ENCODE assay signal across 9 mouse cellular contexts in the genomic region with DNA sequence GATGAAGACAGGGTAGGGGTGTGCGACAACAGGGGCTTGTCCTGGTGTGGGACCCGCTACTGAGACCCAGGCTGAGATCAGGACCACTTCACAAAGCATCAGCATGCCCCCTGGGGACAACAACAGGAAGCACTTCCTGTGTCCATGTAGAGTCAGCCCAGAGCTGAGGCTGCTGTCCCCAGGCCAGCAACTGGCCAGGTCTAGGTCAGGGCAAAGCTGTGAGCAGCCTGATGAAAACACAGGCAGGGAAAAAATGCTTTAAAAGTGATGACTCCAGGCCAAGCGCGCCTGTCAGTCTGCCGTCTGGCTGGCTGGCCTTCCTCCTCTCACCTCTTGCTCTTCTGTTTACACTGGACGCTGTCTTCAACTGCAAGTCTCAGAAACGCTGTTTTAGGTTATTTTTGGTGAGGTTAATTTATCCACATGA. TPM values are rescaled to one million over a fixed set of nuclear protein-coding genes. Genes with fewer than 3 reads are reported as not detected.
DNase-seq lines count a peak whose midpoint lies in the region; ATAC-seq lines count a peak whose summit lies in the region.
"Had no signal": no experiment of that assay in that cellular context is flagged by ENCODE, and none has a peak within 500 bp of the region (broad histone marks: within the 10 kb centered on the region; RNA-seq: fewer than 3 reads in every experiment).

No protein-coding gene starts in this region.

- H3K4me1 ChIP-seq in hindbrain, embryonic 15.5 days (replicated peaks) = peaks cover 33% of the 10 kb centered on the region
- H3K4me1 ChIP-seq in hindbrain, embryonic 11.5 days (replicated peaks; ENCODE audit: control insufficient read depth, insufficient read depth, low read length) = no peaks in the 10 kb centered on the region
- peaks cover 29% of the 10 kb centered on the region for H3K4me1 ChIP-seq in kidney, embryonic 14.5 days (ENCODE audit: control insufficient read depth, insufficient read depth, low read length)

- no peaks in the 10 kb centered on the region for H3K27me3 ChIP-seq in hindbrain, embryonic 15.5 days
- H3K27me3 ChIP-seq in hindbrain, embryonic 11.5 days (ENCODE audit: control insufficient read depth, insufficient read depth, low read length) = no peaks in the 10 kb centered on the region
- H3K27me3 ChIP-seq in kidney, embryonic 14.5 days (ENCODE audit: control insufficient read depth, insufficient read depth, low read length) = no peaks in the 10 kb centered on the region
- H3K27me3 ChIP-seq: midbrain, embryonic 12.5 days had no signal

- 0 out of 2 replicates have a peak, but pooled peaks have one; percentile 21 for ATAC-seq in hindbrain, embryonic 15.5 days (ENCODE audit: low FRiP score, low read depth)
- ATAC-seq in hindbrain, embryonic 11.5 days (ENCODE audit: low FRiP score) = no peak
- peak; percentile 74 for ATAC-seq in kidney, embryonic 14.5 days (ENCODE audit: low FRiP score, low TSS enrichment)
- ATAC-seq in frontal cortex, adult (ENCODE audit: low TSS enrichment) = no peak

- DNase-seq in hindbrain, embryonic 11.5 days (ENCODE audit: low spot score) = no peak
- peak; percentile 99 for DNase-seq in heart, adult 11 months
- DNase-seq in lung, postnatal 36 days = peak; percentile 70
- no peak for DNase-seq in urinary bladder, postnatal 4 days (ENCODE audit: low spot score in 2 of 2)
- DNase-seq in spleen, adult 18-20 months = no peak

- 68% methylated on average over 7 of the region's 7 CpGs for WGBS in hindbrain, embryonic 15.5 days
- 77% methylated on average over 7 of the region's 7 CpGs for WGBS in hindbrain, embryonic 11.5 days
- 38% methylated on average over 7 of the region's 7 CpGs for WGBS in kidney, embryonic 14.5 days

- no peak overlapping the region for H3K9ac ChIP-seq in hindbrain, embryonic 15.5 days
- H3K9ac ChIP-seq in hindbrain, embryonic 11.5 days (ENCODE audit: low read depth, low read length) = no peak overlapping the region
- H3K9ac ChIP-seq in kidney, embryonic 14.5 days (ENCODE audit: low read depth, low read length) = 0 out of 2 replicates have a peak overlapping the region, but pooled peaks have one; percentile 23
- H3K9ac ChIP-seq: midbrain, embryonic 12.5 days had no signal

- no peak overlapping the region; the same call in 1 of the 2 replicates for H3K27ac ChIP-seq in hindbrain, embryonic 15.5 days (replicated peaks)
- no peak overlapping the region for H3K27ac ChIP-seq in hindbrain, embryonic 11.5 days (ENCODE audit: low read depth, low read length)
- H3K27ac ChIP-seq in kidney, embryonic 14.5 days (ENCODE audit: low read depth, low read length) = peak overlapping the region; percentile 38; the same call in 1 of the 2 replicates
- H3K27ac ChIP-seq: midbrain, embryonic 12.5 days had no signal

- H3K4me2 ChIP-seq in hindbrain, embryonic 15.5 days = no peak overlapping the region
- no peak overlapping the region for H3K4me2 ChIP-seq in hindbrain, embryonic 11.5 days (replicated peaks; ENCODE audit: low read depth, low read length)
- H3K4me2 ChIP-seq in kidney, embryonic 14.5 days (replicated peaks; ENCODE audit: low read depth, low read length) = no peak overlapping the region
- H3K4me2 ChIP-seq: midbrain, embryonic 12.5 days had no signal

- H3K4me3 ChIP-seq in hindbrain, embryonic 15.5 days = no peak overlapping the region
- H3K4me3 ChIP-seq in hindbrain, embryonic 11.5 days (ENCODE audit: low read depth, low read length) = no peak overlapping the region
- H3K4me3 ChIP-seq in kidney, embryonic 14.5 days (ENCODE audit: low read length) = no peak overlapping the region
- H3K4me3 ChIP-seq: midbrain, embryonic 12.5 days had no signal

- peaks cover 12% of the 10 kb centered on the region for H3K36me3 ChIP-seq in hindbrain, embryonic 15.5 days
- 0 out of 2 replicates have a peak, but pooled peaks cover 2% of the 10 kb centered on the region for H3K36me3 ChIP-seq in hindbrain, embryonic 11.5 days (ENCODE audit: control insufficient read depth, insufficient read depth, low read length)
- H3K36me3 ChIP-seq in kidney, embryonic 14.5 days (ENCODE audit: control insufficient read depth, insufficient read depth, low read length) = peaks cover 18% of the 10 kb centered on the region

- no peaks in the 10 kb centered on the region for H3K9me3 ChIP-seq in hindbrain, embryonic 15.5 days
- H3K9me3 ChIP-seq in hindbrain, embryonic 11.5 days (ENCODE audit: control insufficient read depth, low read length) = no peaks in the 10 kb centered on the region
- H3K9me3 ChIP-seq in kidney, embryonic 14.5 days (ENCODE audit: control insufficient read depth, low read length) = peaks cover 3% of the 10 kb centered on the region; the same call in 1 of the 2 replicates
- H3K9me3 ChIP-seq: midbrain, embryonic 12.5 days had no signal

RNA-seq across cellular contexts. Expression of gene Zcchc14, which starts 21.0 kb away (rescaled TPM):
- 21.6 and 23.9 TPM in 2 replicates for polyA plus RNA-seq in hindbrain, embryonic 15.5 days (2015; fragmentation: Nextera tagmentation; extraction: Ambion mirVana)
- 25.8 and 30.4 TPM in 2 replicates for polyA plus RNA-seq in hindbrain, embryonic 11.5 days (2014; fragmentation: Nextera tagmentation; extraction: Ambion mirVana)
- polyA plus RNA-seq in kidney, embryonic 14.5 days (2014; fragmentation: Nextera tagmentation; extraction: Ambion mirVana) = 19.3 and 26.9 TPM in 2 replicates

RNA-seq across cellular contexts. Expression of gene Map1lc3b, which starts 41.5 kb away (rescaled TPM):
- polyA plus RNA-seq in hindbrain, embryonic 15.5 days (2015; fragmentation: Nextera tagmentation; extraction: Ambion mirVana) = 349 and 352 TPM in 2 replicates
- 297 and 307 TPM in 2 replicates for polyA plus RNA-seq in hindbrain, embryonic 11.5 days (2014; fragmentation: Nextera tagmentation; extraction: Ambion mirVana)
- 204 and 205 TPM in 2 replicates for polyA plus RNA-seq in kidney, embryonic 14.5 days (2014; fragmentation: Nextera tagmentation; extraction: Ambion mirVana)

RNA-seq across cellular contexts. Expression of gene Fbxo31, which starts 53.1 kb away (rescaled TPM):
- 34.1 and 39.6 TPM in 2 replicates for polyA plus RNA-seq in hindbrain, embryonic 15.5 days (2015; fragmentation: Nextera tagmentation; extraction: Ambion mirVana)
- polyA plus RNA-seq in hindbrain, embryonic 11.5 days (2014; fragmentation: Nextera tagmentation; extraction: Ambion mirVana) = 12.0 and 13.2 TPM in 2 replicates
- 15.5 and 17.0 TPM in 2 replicates for polyA plus RNA-seq in kidney, embryonic 14.5 days (2014; fragmentation: Nextera tagmentation; extraction: Ambion mirVana)

Comparison
In these comparisons a context has a peak if more than half of its experiments do, and no peak if none do; other contexts are left out.
1. ATAC-seq: peak in hindbrain, embryonic 15.5 days (single experiment) and kidney, embryonic 14.5 days (single experiment); none in hindbrain, embryonic 11.5 days (single experiment) and frontal cortex, adult (single experiment).
2. DNase-seq: peak in heart, adult 11 months (single experiment) and lung, postnatal 36 days (single experiment); none in hindbrain, embryonic 11.5 days (single experiment), urinary bladder, postnatal 4 days (0 of 2) and spleen, adult 18-20 months (0 of 2).